Mouse (Mus musculus) liver, embryonic 18 days (tissue): ENCODE results near the gene Rtl8b. TPM values are rescaled to one million over a fixed set of nuclear protein-coding genes. Genes with fewer than 3 reads are reported as not detected.

Source experiments
- polyA plus RNA-seq: library from polyadenylated mRNA; depleted of rRNA; stranded (reverse); fragments of >200 nt; gene quantifications from 2 replicates; pipeline ENCODE4 v1.2.3, GENCODE M21; 2012; rRNA removed

The Rtl8b gene
- polyA plus RNA-seq, result 12.6 and 13.7 TPM in 2 replicates

DNA sequence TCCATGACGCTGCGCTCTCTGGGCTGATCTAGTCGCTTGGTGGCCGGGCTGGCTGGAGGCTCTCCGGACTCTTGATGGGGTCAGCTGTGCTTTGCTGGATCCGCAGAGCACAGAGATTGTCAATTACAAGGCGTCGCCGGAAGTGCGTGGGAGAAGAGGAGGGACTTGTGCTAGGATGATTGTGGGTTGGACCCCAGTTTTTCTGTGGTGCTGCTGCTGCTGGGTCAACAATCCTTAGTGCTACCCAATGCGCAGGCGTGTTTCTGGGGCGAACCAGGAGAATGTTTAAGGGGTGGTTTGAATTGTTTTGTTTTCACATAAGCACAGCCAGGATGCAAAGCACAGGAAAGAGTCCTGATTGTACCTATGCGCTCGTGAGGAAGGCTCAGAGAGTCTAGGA is at the start of gene Rtl8b:
Gene Rtl8b (minus strand): TSS at position 115 of the 400 bp plus-strand sequence.

DNA sequence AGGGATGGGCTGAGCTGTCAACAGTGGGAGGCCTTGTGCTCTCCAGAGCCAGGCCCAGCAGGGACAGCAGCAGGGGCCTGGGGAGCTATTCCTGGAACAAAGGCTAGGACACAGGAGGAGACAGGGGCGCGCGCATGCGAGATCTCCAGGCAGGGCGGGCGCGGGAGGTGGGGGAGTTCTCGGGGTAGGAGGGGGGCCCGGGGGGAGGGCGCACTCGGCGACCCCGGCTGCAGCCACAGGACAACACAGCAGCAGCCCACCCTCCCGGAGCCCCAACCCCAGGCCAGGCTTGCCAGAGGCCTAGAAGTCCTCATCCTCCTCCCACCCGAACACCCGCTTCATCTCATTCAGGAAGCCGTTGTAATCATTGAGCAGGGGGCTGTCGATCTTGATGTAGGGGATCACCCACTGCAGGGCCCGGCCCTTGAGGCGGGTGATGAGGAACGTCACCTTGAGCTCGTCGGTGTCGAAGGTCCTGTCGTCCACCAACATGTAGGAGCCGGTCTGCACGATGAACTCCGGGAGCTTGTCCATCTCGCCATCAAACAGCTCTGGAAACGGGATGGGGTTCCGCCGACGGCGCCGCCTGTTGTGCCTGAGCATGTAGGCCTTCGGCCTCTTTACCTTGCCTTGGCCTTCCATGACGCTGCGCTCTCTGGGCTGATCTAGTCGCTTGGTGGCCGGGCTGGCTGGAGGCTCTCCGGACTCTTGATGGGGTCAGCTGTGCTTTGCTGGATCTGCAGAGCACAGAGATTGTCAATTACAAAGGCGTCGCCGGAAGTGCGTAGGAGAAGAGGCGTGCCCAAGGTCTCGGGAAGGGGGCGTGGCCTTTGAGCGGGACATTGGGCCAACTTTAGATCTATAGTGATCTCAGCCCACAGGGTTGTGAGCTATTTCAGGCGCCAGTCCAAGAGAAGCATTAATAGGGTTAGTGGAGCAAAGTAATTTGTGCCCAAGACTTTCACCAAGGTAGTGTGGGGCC is 26.9 kb downstream of the Rtl8b start, which contains the start of gene Rtl8a:
Gene Rtl8a (minus strand): TSS at position 703 of the 982 bp plus-strand sequence.

Other genes starting within 250 kb of the Rtl8b start
- gene Etd, start 235.5 kb downstream of the Rtl8b start, polyA plus RNA-seq, result not detected in 2 replicates
- gene Rtl8c, start 62.4 kb downstream of the Rtl8b start, polyA plus RNA-seq, result 2.4 and 3.2 TPM in 2 replicates
- gene Gm14597, start 61.4 kb downstream of the Rtl8b start, polyA plus RNA-seq, result not detected in 2 replicates
- 10.1 and 10.8 TPM in 2 replicates for gene Rtl8a, start 26.7 kb downstream of the Rtl8b start, polyA plus RNA-seq
- gene 4930502E18Rik, start 54.4 kb upstream of the Rtl8b start, polyA plus RNA-seq, result 0.07 TPM in 2 replicates
- not detected in 2 replicates for gene 1700013H16Rik, start 87.4 kb upstream of the Rtl8b start, polyA plus RNA-seq
- gene Zfp36l3, start 106.0 kb upstream of the Rtl8b start, polyA plus RNA-seq, result 0.01 TPM in 1 of 2 replicates, not detected in the other
- 1.3 TPM in 2 replicates for gene Xlr, start 127.3 kb upstream of the Rtl8b start, polyA plus RNA-seq